16 mouse cellular contexts compared by ENCODE assay signal in genomic region chr15:93461066-93461465, GRCm38 (mm10).
"Had no signal": no experiment of that assay in that cellular context is flagged by ENCODE, and none has a peak within 500 bp of the region (broad histone marks: within the 10 kb centered on the region; RNA-seq: fewer than 3 reads in every experiment).

No protein-coding gene starts in this region.

- H3K4me3 ChIP-seq: neural tube, embryonic 12.5 days; neural tube, embryonic 13.5 days; neural tube, embryonic 15.5 days; stomach, embryonic 15.5 days had no signal

- DNase-seq: retina, postnatal 1 day; right cerebral cortex, adult 18-20 months; right cerebral cortex, postnatal 25 days; right cerebral cortex, postnatal 4 days; spleen, adult 18-20 months; thymus, adult 18-20 months; thymus, adult 2 months; thymus, postnatal 14 days; thymus, postnatal 25 days; thymus, postnatal 36 days; thymus, postnatal 4 days had no signal

- H3K27me3 ChIP-seq: neural tube, embryonic 12.5 days; neural tube, embryonic 13.5 days; neural tube, embryonic 15.5 days; stomach, embryonic 15.5 days had no signal

- H3K27ac ChIP-seq: neural tube, embryonic 12.5 days; neural tube, embryonic 13.5 days; neural tube, embryonic 15.5 days; stomach, embryonic 15.5 days; stomach, postnatal 0 days had no signal

- H3K4me2 ChIP-seq: neural tube, embryonic 12.5 days; neural tube, embryonic 13.5 days; neural tube, embryonic 15.5 days; stomach, embryonic 15.5 days had no signal

- H3K4me1 ChIP-seq: neural tube, embryonic 12.5 days; neural tube, embryonic 13.5 days; neural tube, embryonic 15.5 days; stomach, embryonic 15.5 days had no signal

- H3K9ac ChIP-seq: neural tube, embryonic 12.5 days; neural tube, embryonic 13.5 days; neural tube, embryonic 15.5 days; stomach, embryonic 15.5 days had no signal

- H3K9me3 ChIP-seq: neural tube, embryonic 12.5 days; neural tube, embryonic 13.5 days; neural tube, embryonic 15.5 days; stomach, embryonic 15.5 days had no signal
